Mouse (Mus musculus) layer of hippocampus, adult 9-11 months (tissue): ENCODE results near the gene Trp53tg5.

ENCODE experiments used
- DNase-seq: peaks from one replicate; pipeline ENCODE4 v3.0.0; 2022

Gene Trp53tg5

DNA sequence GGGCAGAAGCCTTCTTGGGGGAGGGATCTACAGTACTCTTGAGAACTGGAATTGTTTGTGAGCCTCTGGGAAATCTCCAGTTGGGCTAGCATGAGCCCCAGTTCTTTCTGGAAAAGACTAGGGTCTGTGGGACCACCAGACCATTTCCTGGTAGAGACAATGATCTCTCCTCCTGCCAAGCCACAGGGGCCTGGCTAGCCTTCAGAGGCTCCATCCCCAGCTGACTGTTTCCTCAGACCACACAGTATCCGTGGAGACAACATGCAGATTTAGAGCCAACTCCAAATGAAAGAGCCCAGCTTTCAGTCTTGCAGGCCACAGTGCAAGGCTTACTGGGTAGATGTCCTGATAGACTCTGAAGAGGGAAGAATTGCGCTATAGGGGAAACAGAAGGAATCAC lies 20.6 kb upstream of the Trp53tg5 start:
- DNase-seq: peak; percentile 52

GRCm38 (mm10) chr2:164487812-164488211 lies 14.3 kb upstream of the Trp53tg5 start:
- DNase-seq: peak; percentile 87

- DNase-seq: peak; percentile 19
Observed at GRCm38 (mm10) chr2:164487115-164487527, 13.6 kb upstream of the Trp53tg5 start.

GRCm38 (mm10) chr2:164486258-164487114 lies 13.0 kb upstream of the Trp53tg5 start:
- DNase-seq: peak; percentile 89

- no peak for DNase-seq
Observed at GRCm38 (mm10) chr2:164485681-164486257, 12.2 kb upstream of the Trp53tg5 start, which contains the start of gene Dbndd2. TSS of gene Dbndd2 (plus strand) at chr2:164486106.

- DNase-seq: peak; percentile 54
Observed at GRCm38 (mm10) chr2:164470254-164470653, 3.3 kb downstream of the Trp53tg5 start.

DNA sequence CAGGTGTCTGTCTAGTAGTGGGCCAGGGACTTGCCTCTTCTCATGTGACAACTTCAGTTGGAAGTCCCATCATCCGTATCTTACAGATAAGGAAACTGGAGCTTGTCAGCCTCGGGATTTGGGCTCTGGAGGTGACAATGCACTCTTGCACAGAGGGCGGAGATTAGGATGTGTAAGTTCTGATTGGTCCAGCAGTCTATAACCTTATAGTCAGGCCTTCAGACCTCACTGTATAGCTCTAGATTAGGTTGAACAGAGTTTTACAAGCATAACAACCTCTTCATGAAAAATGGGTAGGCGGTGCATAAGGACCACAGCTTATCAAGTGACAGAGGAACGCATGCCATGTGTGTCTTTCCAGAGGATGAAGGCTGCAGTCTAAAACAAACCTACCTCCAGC lies 6.7 kb downstream of the Trp53tg5 start:
- no peak for DNase-seq

DNA sequence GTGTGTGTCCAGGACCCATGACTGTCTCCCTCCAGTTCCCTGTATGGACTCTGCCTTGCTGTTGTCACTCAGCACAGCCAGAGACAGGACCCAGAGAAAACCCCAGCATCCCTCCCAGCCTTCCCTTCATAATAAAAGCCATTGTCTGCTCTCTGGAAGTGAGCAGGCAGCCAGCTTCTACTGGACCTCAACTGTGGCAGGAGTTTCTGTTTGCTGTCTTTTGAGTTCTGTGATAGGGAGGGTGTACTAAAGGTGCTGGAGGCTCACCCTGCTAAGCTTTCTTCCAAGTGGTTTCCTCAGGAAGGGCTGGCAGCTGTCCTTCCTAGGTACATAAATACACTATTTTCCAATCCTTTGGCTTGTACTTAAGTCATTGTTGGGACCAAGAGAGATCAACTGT lies 8.4 kb downstream of the Trp53tg5 start:
- no peak for DNase-seq

DNA sequence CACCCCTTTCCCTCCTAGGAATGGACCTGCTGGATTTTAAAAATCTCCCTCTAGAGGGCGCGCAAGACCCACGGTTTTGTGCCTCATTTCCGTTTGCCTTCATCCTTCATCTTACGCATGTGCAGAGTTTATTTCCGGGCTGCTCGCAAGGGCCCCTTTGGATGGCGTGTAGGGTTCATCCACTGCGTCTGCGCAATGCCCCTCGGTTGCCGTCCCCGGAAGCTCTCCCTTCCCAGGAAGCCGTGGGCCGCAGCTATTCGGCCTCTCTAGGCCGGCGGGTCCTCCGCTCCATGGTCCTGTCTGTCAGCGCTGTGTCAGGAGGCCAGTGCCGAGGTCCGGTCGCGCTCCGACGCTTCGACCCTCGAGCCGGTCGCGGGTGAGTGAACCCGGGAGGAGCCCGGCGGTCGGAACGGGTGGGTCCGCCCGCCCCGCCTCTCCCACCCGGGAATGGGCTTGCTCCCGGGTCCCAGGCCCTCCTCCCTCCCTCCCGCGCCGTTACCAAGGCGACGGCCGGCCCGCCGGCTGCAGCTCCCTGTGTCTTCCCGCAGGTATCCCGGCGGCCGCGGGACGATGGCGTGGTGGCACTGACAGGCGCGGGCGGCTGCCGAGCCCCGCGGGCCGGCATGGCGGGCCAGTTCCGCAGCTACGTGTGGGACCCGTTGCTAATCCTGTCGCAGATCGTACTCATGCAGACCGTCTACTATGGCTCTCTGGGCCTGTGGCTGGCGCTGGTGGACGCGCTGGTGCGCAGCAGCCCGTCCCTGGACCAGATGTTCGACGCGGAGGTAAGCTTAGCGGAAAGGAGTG lies 12.6 kb downstream of the Trp53tg5 start, which contains the start of gene Gm20458:
Gene Gm20458, plus strand, starts transcription at position 223 of the 807 bp plus-strand sequence.
- DNase-seq: peak; percentile 98

- DNase-seq: no peak
Observed at GRCm38 (mm10) chr2:164458535-164458934, 15.0 kb downstream of the Trp53tg5 start.

- DNase-seq: no peak
Observed at GRCm38 (mm10) chr2:164457942-164458341, 15.6 kb downstream of the Trp53tg5 start.

- DNase-seq: peak; percentile 40
Observed at GRCm38 (mm10) chr2:164456864-164457300, 16.6 kb downstream of the Trp53tg5 start, which contains the start of gene Sys1. TSS of gene Sys1 (plus strand) at chr2:164456964.

- no peak for DNase-seq
Observed at GRCm38 (mm10) chr2:164456413-164456812, 17.1 kb downstream of the Trp53tg5 start.

DNA sequence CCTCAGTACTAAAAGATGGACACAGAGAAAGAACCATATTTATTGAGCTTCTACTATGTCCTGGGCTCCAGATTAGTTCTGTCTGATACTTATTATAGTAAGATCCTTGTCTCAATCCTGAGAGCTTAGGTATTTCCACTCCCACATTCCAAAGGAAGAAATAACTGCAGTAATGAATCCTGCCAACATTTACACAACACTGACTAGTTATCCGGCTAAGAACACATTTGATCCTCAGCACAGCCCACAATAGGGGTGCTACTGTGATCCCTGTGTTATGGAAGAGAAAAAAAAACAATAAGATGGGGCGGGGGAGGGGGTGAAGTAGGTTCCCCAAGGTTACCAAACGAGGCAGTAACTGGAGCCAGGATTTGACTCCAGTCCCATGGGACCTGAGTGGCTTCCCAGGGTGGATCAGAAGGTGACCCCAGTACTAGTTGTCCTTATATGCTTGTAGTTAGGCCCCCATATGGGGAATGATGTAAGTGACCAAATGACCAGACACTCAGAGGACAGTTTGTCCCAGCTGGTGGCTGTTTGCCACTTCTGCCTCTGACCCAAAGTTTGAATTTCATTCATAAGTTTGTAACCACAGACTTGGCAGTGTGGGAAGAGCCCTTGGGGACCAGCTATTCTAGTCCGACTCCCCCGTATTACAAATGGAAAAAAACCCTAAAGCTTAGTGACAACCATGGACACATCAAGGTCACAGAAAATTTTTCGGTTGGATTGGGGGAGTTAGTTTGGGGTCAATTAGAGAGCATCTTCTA lies 17.9 kb downstream of the Trp53tg5 start:
- DNase-seq: no peak

GRCm38 (mm10) chr2:164454846-164455245 lies 18.7 kb downstream of the Trp53tg5 start:
- peak; percentile 81 for DNase-seq

DNA sequence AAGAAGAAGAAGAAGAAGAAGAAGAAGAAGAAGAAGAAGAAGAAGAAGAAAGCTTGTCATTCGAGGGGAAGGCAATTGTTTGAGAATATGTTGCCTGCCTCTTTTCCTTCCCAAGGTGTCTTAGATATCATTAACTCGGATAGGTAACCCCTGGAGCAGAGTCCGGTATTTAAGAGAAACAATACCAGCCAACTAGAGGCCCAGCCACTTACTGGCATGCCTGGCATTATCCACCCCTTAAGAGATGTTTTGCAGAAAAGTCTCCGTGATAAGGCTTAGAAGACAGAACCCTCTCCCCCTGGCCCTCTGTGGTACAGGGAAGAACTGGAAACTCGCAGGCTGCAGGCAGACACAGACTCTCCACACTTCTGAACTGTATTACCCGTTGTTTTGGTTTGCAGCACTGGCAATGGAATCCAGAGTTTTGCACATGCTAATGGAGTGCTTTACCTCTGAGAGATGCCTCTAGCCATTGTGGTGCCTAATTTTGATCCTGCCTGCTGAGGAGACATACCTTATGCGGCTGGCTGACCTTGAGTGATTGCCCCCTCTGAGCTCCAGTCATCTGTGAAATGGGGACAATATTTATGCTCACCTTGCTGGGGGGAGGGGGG lies 19.5 kb downstream of the Trp53tg5 start:
- DNase-seq: no peak

- no peak for DNase-seq
Observed at GRCm38 (mm10) chr2:164453047-164453757, 20.3 kb downstream of the Trp53tg5 start.

- DNase-seq: no peak
Observed at GRCm38 (mm10) chr2:164452000-164452676, 21.4 kb downstream of the Trp53tg5 start.

DNA sequence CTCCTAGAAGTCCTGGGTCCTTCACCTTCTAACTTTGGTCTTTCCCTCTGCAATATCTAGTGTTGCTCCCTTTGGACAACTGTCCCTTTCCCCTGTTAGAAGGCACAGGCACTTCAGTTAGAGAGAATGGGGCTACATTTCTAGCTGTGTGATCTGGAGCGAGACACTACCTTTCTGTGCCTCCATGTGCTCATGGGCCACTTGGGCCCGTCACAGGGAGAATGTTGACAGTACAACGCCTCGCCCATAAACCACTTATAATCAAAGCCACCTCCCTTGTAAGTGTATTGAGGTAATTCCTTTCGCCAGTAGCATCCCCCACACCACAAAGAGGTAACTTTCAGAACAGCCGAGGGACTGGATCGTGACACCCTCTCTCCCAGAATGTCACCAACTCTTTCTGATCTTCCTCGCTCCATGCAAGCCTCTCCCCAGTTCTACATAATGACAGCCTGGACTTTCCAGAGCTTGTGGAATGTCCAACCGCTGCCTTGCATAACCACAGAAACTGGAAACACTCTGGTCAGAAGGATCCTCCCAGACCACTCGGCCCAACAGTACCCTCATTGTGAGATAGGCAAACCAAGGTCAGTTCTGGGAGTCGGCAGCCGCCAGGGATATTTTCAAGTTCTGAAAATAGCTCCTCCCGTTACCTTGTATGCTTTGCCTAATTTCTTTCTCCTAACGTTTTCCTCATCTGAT lies 24.0 kb downstream of the Trp53tg5 start:
- no peak for DNase-seq

DNA sequence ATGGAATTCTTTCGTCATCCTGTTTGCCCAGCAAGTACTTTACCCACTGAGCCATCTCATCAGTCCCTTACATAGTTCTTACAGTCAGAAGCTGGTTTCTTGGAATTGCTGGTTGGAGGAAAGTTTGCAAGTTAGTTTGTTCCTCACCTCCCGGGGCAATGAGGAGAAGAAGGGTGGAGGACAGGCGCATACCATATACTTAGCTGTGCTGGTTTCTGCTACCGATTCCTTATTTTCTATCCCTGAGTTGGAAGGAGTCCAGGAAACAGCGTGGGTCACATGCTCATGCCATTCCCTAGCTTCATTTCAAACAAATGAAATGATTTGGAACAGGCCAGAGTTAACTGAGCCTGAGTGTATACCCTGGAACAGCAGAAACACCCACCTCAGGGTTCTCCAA lies 24.6 kb downstream of the Trp53tg5 start:
- no peak for DNase-seq
